In genomic region chrX:153695782-153696395, GRCm38 (mm10) we compare ENCODE assay signal across 8 mouse cellular contexts. TPM values are rescaled to one million over a fixed set of nuclear protein-coding genes. Genes with fewer than 3 reads are reported as not detected.
DNase-seq lines count a peak whose midpoint lies in the region; TF ChIP-seq lines count a peak whose summit lies in the region.

Gene Kctd12b (minus strand): TSS chrX:153696391.

- peak within 1 kb of the TSS; percentile 56 for H3K4me3 ChIP-seq in cerebellum, adult 2 months (replicated peaks; ENCODE audit: insufficient read depth, low read depth, low read length)
- peak within 1 kb of the TSS; percentile 15; the same call in 1 of the 2 replicates for H3K4me3 ChIP-seq in cortical plate, adult 2 months (ENCODE audit: insufficient read depth, low read length)
- peak within 1 kb of the TSS; percentile 49 for H3K4me3 ChIP-seq in heart, embryonic 10.5 days
- peak within 1 kb of the TSS; percentile 78 for H3K4me3 ChIP-seq in kidney, adult 2 months (ENCODE audit: insufficient read depth, low read depth, low read length)

- no peaks in the 10 kb centered on the region for H3K4me1 ChIP-seq in cerebellum, adult 2 months (ENCODE audit: control insufficient read depth, insufficient read depth, low read length)
- no peaks in the 10 kb centered on the region for H3K4me1 ChIP-seq in cortical plate, adult 2 months (ENCODE audit: control insufficient read depth, insufficient read depth, low read length)
- no peaks in the 10 kb centered on the region for H3K4me1 ChIP-seq in heart, embryonic 10.5 days
- H3K4me1 ChIP-seq in kidney, adult 2 months (ENCODE audit: control insufficient read depth, insufficient read depth, low read length): no peaks in the 10 kb centered on the region; the same call in 1 of the 2 replicates

- DNase-seq in cerebellum, adult 2 months: no peak
- no peak for DNase-seq in cerebellum, adult 11 months
- DNase-seq in heart, embryonic 10.5 days (ENCODE audit: low spot score): no peak
- peak; percentile 48 for DNase-seq in kidney, adult 2 months
- peak; percentile 38 for DNase-seq in lung, postnatal 10 days
- peak; percentile 18 for DNase-seq in skeletal muscle tissue, adult 2 months (ENCODE audit: low read depth, low spot score)
- no peak for DNase-seq in MN1 (ENCODE audit: low spot score)

- no peaks in the 10 kb centered on the region for H3K27me3 ChIP-seq in cerebellum, adult 2 months (ENCODE audit: control insufficient read depth, insufficient read depth, low read length)
- no peaks in the 10 kb centered on the region for H3K27me3 ChIP-seq in heart, embryonic 10.5 days (ENCODE audit: insufficient read depth, poor library complexity, severe bottlenecking)
- no peaks in the 10 kb centered on the region for H3K27me3 ChIP-seq in kidney, adult 2 months (replicated peaks; ENCODE audit: control insufficient read depth, insufficient read depth, low read length)

- no peak for TF ChIP-seq CTCF in cerebellum, adult 2 months (IDR thresholded peaks at IDR 0.05; ENCODE audit: borderline replicate concordance, insufficient read depth, low read depth, low read length)
- TF ChIP-seq CTCF in cortical plate, adult 2 months (IDR thresholded peaks at IDR 0.05; ENCODE audit: extremely low read depth, insufficient read depth, low read length): no peak
- no peak for TF ChIP-seq CTCF in kidney, adult 2 months (conservative IDR thresholded peaks at IDR 0.05; ENCODE audit: insufficient read depth, insufficient read length, low read depth, low read length)

- no peaks in the 10 kb centered on the region for H3K9me3 ChIP-seq in heart, embryonic 10.5 days

- WGBS in cerebellum, adult 2 months: 13% methylated on average over 11 of the region's 11 CpGs
- 23% methylated on average over 11 of the region's 11 CpGs for WGBS in heart, embryonic 10.5 days
- WGBS in kidney, adult 2 months: 1% methylated on average over 11 of the region's 11 CpGs

- no peaks in the 10 kb centered on the region for H3K36me3 ChIP-seq in heart, embryonic 10.5 days
- no peaks in the 10 kb centered on the region for H3K36me3 ChIP-seq in kidney, adult 2 months (ENCODE audit: control insufficient read depth, insufficient read depth, low read length)

- no peak for TF ChIP-seq POLR2A in cerebellum, adult 2 months (IDR thresholded peaks at IDR 0.05; ENCODE audit: borderline replicate concordance, insufficient read depth, low read length)
- no peak for TF ChIP-seq POLR2A in cortical plate, adult 2 months (IDR thresholded peaks at IDR 0.05; ENCODE audit: extremely low read depth, insufficient read depth, low read length)
- TF ChIP-seq POLR2A in kidney, adult 2 months (IDR thresholded peaks at IDR 0.05; ENCODE audit: low read depth, low read length): no peak

- no peak within 1 kb of the TSS for H3K27ac ChIP-seq in cerebellum, adult 2 months (ENCODE audit: insufficient read depth, low read length)
- no peak within 1 kb of the TSS for H3K27ac ChIP-seq in cortical plate, adult 2 months (ENCODE audit: insufficient read depth, low read length)
- H3K27ac ChIP-seq in heart, embryonic 10.5 days: peak within 1 kb of the TSS; percentile 74
- peak within 1 kb of the TSS; percentile 89 for H3K27ac ChIP-seq in kidney, adult 2 months (ENCODE audit: insufficient read depth, low read depth, low read length)

RNA-seq across cellular contexts. Expression of gene Kctd12b, which starts in this region (rescaled TPM):
- polyA plus RNA-seq in cerebellum, adult 2 months (2012; rRNA removed): 2.5 and 2.7 TPM in 2 replicates
- polyA plus RNA-seq in cortical plate, adult 2 months (2012; rRNA removed): 2.4 TPM in 2 replicates
- polyA plus RNA-seq in heart, embryonic 10.5 days (2016; fragmentation: Nextera tagmentation; extraction: Ambion mirVana): 2.5 and 2.6 TPM in 2 replicates
- polyA plus RNA-seq in kidney, adult 2 months (2012; rRNA removed): 3.4 and 5.0 TPM in 2 replicates

Comparison
In these comparisons a context has a peak if more than half of its experiments do, and no peak if none do; other contexts are left out.
1. DNase-seq: peak in kidney, adult 2 months (single experiment), lung, postnatal 10 days (single experiment) and skeletal muscle tissue, adult 2 months (single experiment); none in cerebellum, adult 2 months (0 of 2), cerebellum, adult 11 months (single experiment), heart, embryonic 10.5 days (single experiment) and MN1 (single experiment).
2. H3K27ac ChIP-seq: peak in heart, embryonic 10.5 days (single experiment) and kidney, adult 2 months (single experiment); none in cerebellum, adult 2 months (single experiment) and cortical plate, adult 2 months (single experiment).
3. H3K4me3 ChIP-seq: peak in every context shown above with its lines; median percentile 78 in kidney, adult 2 months; 56 in cerebellum, adult 2 months; 49 in heart, embryonic 10.5 days; 15 in cortical plate, adult 2 months.